In genomic region chr11:76992886-76993285, GRCm38 (mm10) we compare ENCODE assay signal across 13 mouse cellular contexts. TPM values are rescaled to one million over a fixed set of nuclear protein-coding genes. Genes with fewer than 3 reads are reported as not detected.
A peak's percentile ranks its signal among the peaks of the same experiment; 100 is the strongest.
DNase-seq lines count a peak whose midpoint lies in the region; ATAC-seq and TF ChIP-seq lines count a peak whose summit lies in the region.
"Had no signal": no experiment of that assay in that cellular context is flagged by ENCODE, and none has a peak within 500 bp of the region (broad histone marks: within the 10 kb centered on the region; RNA-seq: fewer than 3 reads in every experiment).

No protein-coding gene starts in this region.

- no peak overlapping the region for H3K9ac ChIP-seq in liver, embryonic 12.5 days
- H3K9ac ChIP-seq in MEL (ENCODE audit: control insufficient read depth, low read depth, low read length, poor library complexity, severe bottlenecking): no peak overlapping the region
- H3K9ac ChIP-seq in midbrain, embryonic 14.5 days (replicated peaks; ENCODE audit: low read length): no peak overlapping the region
- H3K9ac ChIP-seq: forebrain, embryonic 15.5 days; hindbrain, embryonic 15.5 days; liver, embryonic 13.5 days had no signal

- H3K27ac ChIP-seq in liver, embryonic 12.5 days: no peak overlapping the region
- no peak overlapping the region for H3K27ac ChIP-seq in MEL (ENCODE audit: control insufficient read depth, low read depth, low read length)
- H3K27ac ChIP-seq in midbrain, embryonic 14.5 days (replicated peaks; ENCODE audit: low read depth, low read length): no peak overlapping the region
- H3K27ac ChIP-seq: forebrain, embryonic 15.5 days; hindbrain, embryonic 15.5 days; liver, embryonic 13.5 days had no signal

- no peaks in the 10 kb centered on the region for H3K9me3 ChIP-seq in liver, embryonic 12.5 days (replicated peaks)
- no peaks in the 10 kb centered on the region for H3K9me3 ChIP-seq in MEL (replicated peaks; ENCODE audit: insufficient read depth, low read length)
- no peaks in the 10 kb centered on the region for H3K9me3 ChIP-seq in midbrain, embryonic 14.5 days (ENCODE audit: control insufficient read depth, low read length)
- H3K9me3 ChIP-seq: forebrain, embryonic 15.5 days; hindbrain, embryonic 15.5 days; liver, embryonic 13.5 days had no signal

- no peaks in the 10 kb centered on the region for H3K79me2 ChIP-seq in MEL (ENCODE audit: control insufficient read depth, insufficient read depth, low read length, poor library complexity)
- no peaks in the 10 kb centered on the region for H3K79me2 ChIP-seq in myocyte (ENCODE audit: control insufficient read depth, insufficient read depth)

- no peak overlapping the region for H3K4me2 ChIP-seq in liver, embryonic 12.5 days
- H3K4me2 ChIP-seq in myocyte (ENCODE audit: low read depth): peak overlapping the region; percentile 36
- H3K4me2 ChIP-seq in midbrain, embryonic 14.5 days (ENCODE audit: low read length): no peak overlapping the region
- H3K4me2 ChIP-seq: forebrain, embryonic 15.5 days; hindbrain, embryonic 15.5 days; liver, embryonic 13.5 days had no signal

- H3K36me3 ChIP-seq in liver, embryonic 12.5 days: peaks cover 7% of the 10 kb centered on the region; the same call in 1 of the 2 replicates
- H3K36me3 ChIP-seq in MEL (ENCODE audit: control insufficient read depth in 1 of 2, insufficient read depth in 2 of 2, low read length in 2 of 2) (peaks cover 0 to 17% of the 10 kb centered on the region in 2 experiments; a peak in 2 of 4 replicates), myocyte (ENCODE audit: control insufficient read depth, insufficient read depth) (no peaks in the 10 kb centered on the region)
- 0 out of 2 replicates have a peak, but pooled peaks cover 8% of the 10 kb centered on the region for H3K36me3 ChIP-seq in midbrain, embryonic 14.5 days (ENCODE audit: control insufficient read depth, insufficient read depth, low read length)

- TF ChIP-seq EP300 in MEL (IDR thresholded peaks at IDR 0.05; ENCODE audit: low read depth in 1 of 2, low read length in 2 of 2): peak; percentile 43; a peak in 3 of 4 replicates

- TF ChIP-seq RAD21 in MEL (IDR thresholded peaks at IDR 0.05; ENCODE audit: low read depth, low read length): no peak

- no peak for ATAC-seq in liver, embryonic 12.5 days
- ATAC-seq in midbrain, embryonic 14.5 days (ENCODE audit: low FRiP score, low TSS enrichment): no peak
- ATAC-seq: forebrain, embryonic 15.5 days had no signal

- WGBS in liver, embryonic 12.5 days (ENCODE audit: insufficient replicate concordance): 7% methylated on average over 4 of the region's 4 CpGs
- 30% methylated on average over 4 of the region's 4 CpGs for WGBS in midbrain, embryonic 14.5 days

- TF ChIP-seq POLR2A in MEL (IDR thresholded peaks at IDR 0.05; ENCODE audit: control insufficient read depth in 1 of 2, insufficient read depth in 1 of 2, low read depth in 1 of 2, low read length in 2 of 2, poor library complexity in 1 of 2) (no peak), myocyte (IDR thresholded peaks at IDR 0.05; ENCODE audit: insufficient read length, low read depth) (no peak)

- peaks cover 17% of the 10 kb centered on the region for H3K4me1 ChIP-seq in liver, embryonic 12.5 days
- peaks cover 5 to 26% of the 10 kb centered on the region in 2 experiments; a peak in 3 of 4 replicates for H3K4me1 ChIP-seq in MEL (ENCODE audit: control insufficient read depth in 1 of 2, insufficient read depth in 2 of 2, low read length in 2 of 2)
- peaks cover 2% of the 10 kb centered on the region for H3K4me1 ChIP-seq in midbrain, embryonic 14.5 days (ENCODE audit: control insufficient read depth, insufficient read depth, low read length)

- H3ac ChIP-seq in myocyte (ENCODE audit: control insufficient read depth, insufficient read length): no peak overlapping the region

- H3K27me3 ChIP-seq in liver, embryonic 12.5 days (replicated peaks): peaks cover 33% of the 10 kb centered on the region
- H3K27me3 ChIP-seq in MEL (ENCODE audit: control insufficient read depth in 1 of 2, insufficient read depth in 2 of 2, low read length in 2 of 2): no peaks in the 10 kb centered on the region
- H3K27me3 ChIP-seq in myocyte (ENCODE audit: control insufficient read depth, insufficient read depth, insufficient read length): peaks cover 14% of the 10 kb centered on the region
- H3K27me3 ChIP-seq in midbrain, embryonic 14.5 days (ENCODE audit: control insufficient read depth, insufficient read depth, low read length): peaks cover 15% of the 10 kb centered on the region

- no peak for TF ChIP-seq CTCF in MEL (IDR thresholded peaks at IDR 0.05 in 2 of 3, conservative IDR thresholded peaks at IDR 0.05 in 1 of 3; ENCODE audit: control insufficient read depth in 1 of 3, insufficient read depth in 1 of 3, low read depth in 2 of 3, low read length in 3 of 3, poor library complexity in 1 of 3, severe bottlenecking in 1 of 3)

- no peak overlapping the region for H3K4me3 ChIP-seq in liver, embryonic 12.5 days
- no peak overlapping the region for H3K4me3 ChIP-seq in MEL (ENCODE audit: control insufficient read depth in 1 of 2, insufficient read depth in 1 of 2, low read depth in 2 of 2, low read length in 2 of 2)
- H3K4me3 ChIP-seq in myocyte: no peak overlapping the region
- no peak overlapping the region for H3K4me3 ChIP-seq in midbrain, embryonic 14.5 days (replicated peaks; ENCODE audit: low read depth, low read length)
- H3K4me3 ChIP-seq: forebrain, embryonic 15.5 days; hindbrain, embryonic 15.5 days; liver, embryonic 13.5 days had no signal

- DNase-seq in liver (peak; percentile 43), MEL (ENCODE audit: low read depth, low spot score) (peak; percentile 79)
- peak; percentile 60 for DNase-seq in thymus, postnatal 0 days (ENCODE audit: low spot score)
- DNase-seq in left cerebral cortex, adult 9 months (ENCODE audit: low spot score in 2 of 2): no peak
- no peak for DNase-seq in kidney, adult 11 months
- DNase-seq in midbrain, embryonic 14.5 days: no peak
- DNase-seq: adrenal gland, adult 2 months; cerebellum, adult 11-12 months; liver, embryonic 13.5 days had no signal

TF ChIP-seq in MEL, 35 proteins besides CTCF, POLR2A, EP300 and RAD21 (continues in another document):
- TF ChIP-seq KAT2A (conservative IDR thresholded peaks at IDR 0.05; ENCODE audit: low read depth, low read length) (no peak), CHD1 (IDR thresholded peaks at IDR 0.05; ENCODE audit: low read depth, low read length) (no peak), MXI1 (IDR thresholded peaks at IDR 0.05; ENCODE audit: low read depth, low read length) (no peak), SIN3A (IDR thresholded peaks at IDR 0.05; ENCODE audit: low read length) (no peak; the same call in 1 of the 2 replicates), ZC3H11A (IDR thresholded peaks at IDR 0.05; ENCODE audit: low read depth, low read length) (no peak), SMC3 (IDR thresholded peaks at IDR 0.05; ENCODE audit: low read depth, low read length) (no peak), ETS1 (IDR thresholded peaks at IDR 0.05; ENCODE audit: low read depth, low read length) (peak; percentile 27; the same call in 1 of the 2 replicates), MAZ (IDR thresholded peaks at IDR 0.05; ENCODE audit: low read depth, low read length) (peak; percentile 58; the same call in 1 of the 2 replicates), MYC (IDR thresholded peaks at IDR 0.05; ENCODE audit: low read depth, low read length) (no peak), ELF1 (IDR thresholded peaks at IDR 0.05; ENCODE audit: low read depth, low read length) (no peak), TBP (IDR thresholded peaks at IDR 0.05; ENCODE audit: low read depth, low read length) (0 out of 2 replicates have a peak, but pooled peaks have one; percentile 23), E2F4 (IDR thresholded peaks at IDR 0.05; ENCODE audit: borderline replicate concordance, low read depth, low read length) (no peak), GATA1 (IDR thresholded peaks at IDR 0.05; ENCODE audit: low read depth, low read length) (no peak), CHD2 (IDR thresholded peaks at IDR 0.05; ENCODE audit: low read length) (0 out of 2 replicates have a peak, but pooled peaks have one; percentile 30), ZKSCAN1 (IDR thresholded peaks at IDR 0.05; ENCODE audit: low read depth, low read length) (no peak)

TF ChIP-seq in myocyte, 11 proteins besides CTCF, POLR2A, EP300 and RAD21:
- TF ChIP-seq USF1 (IDR thresholded peaks at IDR 0.05; ENCODE audit: low read depth) (no peak), TCF3 (IDR thresholded peaks at IDR 0.05; ENCODE audit: insufficient read length, low read depth) (no peak), E2F4 (IDR thresholded peaks at IDR 0.05; ENCODE audit: insufficient read depth) (no peak), POLR2AphosphoS2 (IDR thresholded peaks at IDR 0.05; ENCODE audit: insufficient read length, low read depth) (no peak), SRF (IDR thresholded peaks at IDR 0.05; ENCODE audit: control insufficient read depth, insufficient read length, low read depth) (no peak), TCF12 (IDR thresholded peaks at IDR 0.05; ENCODE audit: insufficient read depth, poor library complexity, severe bottlenecking) (no peak), MAX (IDR thresholded peaks at IDR 0.05; ENCODE audit: low read depth) (no peak)

RNA-seq across cellular contexts. Expression of gene Slc6a4, which starts 5.5 kb away (rescaled TPM):
- 2.2 and 2.8 TPM in 2 replicates for polyA plus RNA-seq in liver, embryonic 12.5 days (2016; fragmentation: Nextera tagmentation; extraction: Ambion mirVana)
- total RNA-seq in MEL (2012; rRNA removed): not detected in 2 replicates
- polyA plus RNA-seq in MEL (2012; ENCODE audit: insufficient read depth in 1 of 2, insufficient read length in 2 of 2, low read depth in 1 of 2, low replicate concordance in 2 of 2, missing spikeins in 1 of 2): not detected
- not detected for polyA plus RNA-seq in myocyte (2012; fragmentation: generic; extraction: Trizol)
- polyA plus RNA-seq in thymus, postnatal 0 days (2015; fragmentation: Nextera tagmentation; extraction: Ambion mirVana): 0.66 and 1.1 TPM in 2 replicates
- polyA plus RNA-seq in midbrain, embryonic 14.5 days (2014; fragmentation: Nextera tagmentation; extraction: Ambion mirVana): 5.0 and 6.1 TPM in 2 replicates

Comparison
In these comparisons a context has a peak if more than half of its experiments do, and no peak if none do; other contexts are left out.
1. DNase-seq: peak in liver (single experiment), MEL (single experiment) and thymus, postnatal 0 days (single experiment); none in left cerebral cortex, adult 9 months (0 of 2), kidney, adult 11 months (single experiment) and midbrain, embryonic 14.5 days (single experiment).